Mouse (Mus musculus): ENCODE data around the gene Gabarapl2. TPM values are rescaled to one million over a fixed set of nuclear protein-coding genes. Genes with fewer than 3 reads are reported as not detected.

Gabarapl2 gene
- polyA plus RNA-seq, 1 experiment from 2014 or later: 213 TPM

GRCm38 (mm10) chr8:111924976-111925375 is 15.5 kb upstream of the Gabarapl2 start:
- H3K9ac ChIP-seq (ENCODE audit: low read length): no peak overlapping the region
- H3K9me3 ChIP-seq (ENCODE audit: control insufficient read depth, low read length): no peaks in the 10 kb centered on the region
- no peak overlapping the region for H3K27ac ChIP-seq (replicated peaks in 1 of 2; ENCODE audit: control insufficient read depth in 1 of 2, insufficient read depth in 1 of 2, low read depth in 2 of 2, low read length in 2 of 2)
- ATAC-seq (ENCODE audit: insufficient number of reproducible peaks, insufficient read depth, low FRiP score, low read depth): no peak
- H3K4me1 ChIP-seq (ENCODE audit: control insufficient read depth in 2 of 2, insufficient read depth in 2 of 2, low read length in 2 of 2): peaks cover 3 to 6% of the 10 kb centered on the region in 2 experiments; a peak in 3 of 4 replicates
- no peak overlapping the region for H3K4me2 ChIP-seq (ENCODE audit: low read length)
- WGBS: 24% methylated on average over 7 of the region's 7 CpGs
- H3K27me3 ChIP-seq (ENCODE audit: control insufficient read depth, insufficient read depth, low read length): no peaks in the 10 kb centered on the region
- no peak overlapping the region for H3K4me3 ChIP-seq (ENCODE audit: control insufficient read depth in 1 of 2, insufficient read depth in 1 of 2, low read depth in 1 of 2, low read length in 2 of 2)
- H3K36me3 ChIP-seq (ENCODE audit: control insufficient read depth, insufficient read depth, low read length): no peaks in the 10 kb centered on the region

DNA sequence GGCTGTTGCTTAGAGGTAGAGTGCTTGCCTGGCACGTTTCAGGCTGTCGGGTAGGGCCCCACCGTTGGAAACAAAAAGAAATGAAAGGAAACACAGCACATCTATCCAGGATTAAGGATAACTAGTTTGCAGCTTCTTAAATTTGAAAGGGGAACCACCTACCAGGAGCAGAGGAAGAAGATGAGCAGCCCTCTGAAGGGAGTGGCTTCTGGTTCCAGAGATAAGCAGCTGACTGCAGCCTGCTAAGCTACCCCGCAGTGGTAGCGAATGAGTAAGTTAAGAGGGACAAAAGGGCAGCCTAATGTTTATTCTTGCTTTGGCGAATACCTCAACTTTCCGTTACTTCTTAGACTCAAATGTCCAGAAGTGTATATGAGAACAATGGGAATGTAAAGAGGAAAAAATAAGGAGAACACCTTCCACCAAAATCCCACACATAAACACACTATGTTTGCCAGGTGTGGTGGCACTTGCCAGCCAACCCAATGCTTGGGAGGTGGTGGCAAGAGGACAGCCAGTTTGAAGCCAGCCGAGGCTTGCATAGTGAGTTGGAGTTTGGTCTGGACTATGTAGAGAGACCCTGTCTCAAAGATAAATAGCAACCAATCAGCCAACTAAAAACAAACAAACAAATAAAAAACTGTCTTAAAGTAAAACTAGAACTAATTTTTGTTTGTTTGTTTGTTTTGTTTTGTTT is 10.7 kb upstream of the Gabarapl2 start:
- Histone ChIP-seq H3K4me1 (ENCODE audit: control insufficient read depth in 2 of 2, insufficient read depth in 2 of 2, low read length in 2 of 2) (peaks cover 0 to 10% of the 10 kb centered on the region in 2 experiments; a peak in 3 of 4 replicates), H3K4me2 (ENCODE audit: low read length) (no peak overlapping the region), H3K36me3 (ENCODE audit: control insufficient read depth, insufficient read depth, low read length) (no peaks in the 10 kb centered on the region), H3K27me3 (ENCODE audit: control insufficient read depth, insufficient read depth, low read length) (no peaks in the 10 kb centered on the region), H3K27ac (replicated peaks in 1 of 2; ENCODE audit: control insufficient read depth in 1 of 2, insufficient read depth in 1 of 2, low read depth in 2 of 2, low read length in 2 of 2) (no peak overlapping the region), H3K9ac (ENCODE audit: low read length) (no peak overlapping the region), H3K9me3 (ENCODE audit: control insufficient read depth, low read length) (no peaks in the 10 kb centered on the region), H3K4me3 (ENCODE audit: control insufficient read depth in 1 of 2, insufficient read depth in 1 of 2, low read depth in 1 of 2, low read length in 2 of 2) (no peak overlapping the region)
- WGBS: 40% methylated on average over 8 of the region's 8 CpGs
- ATAC-seq (ENCODE audit: insufficient number of reproducible peaks, insufficient read depth, low FRiP score, low read depth): no peak

GRCm38 (mm10) chr8:111931721-111932120 is 8.8 kb upstream of the Gabarapl2 start:
- Histone ChIP-seq H3K36me3 (ENCODE audit: control insufficient read depth, insufficient read depth, low read length) (no peaks in the 10 kb centered on the region), H3K27me3 (ENCODE audit: control insufficient read depth, insufficient read depth, low read length) (no peaks in the 10 kb centered on the region), H3K27ac (replicated peaks in 1 of 2; ENCODE audit: control insufficient read depth in 1 of 2, insufficient read depth in 1 of 2, low read depth in 2 of 2, low read length in 2 of 2) (no peak overlapping the region), H3K4me1 (ENCODE audit: control insufficient read depth in 2 of 2, insufficient read depth in 2 of 2, low read length in 2 of 2) (peaks cover 0 to 5% of the 10 kb centered on the region in 2 experiments; a peak in 2 of 4 replicates), H3K4me2 (ENCODE audit: low read length) (no peak overlapping the region), H3K9me3 (ENCODE audit: control insufficient read depth, low read length) (no peaks in the 10 kb centered on the region), H3K4me3 (ENCODE audit: control insufficient read depth in 1 of 2, insufficient read depth in 1 of 2, low read depth in 1 of 2, low read length in 2 of 2) (no peak overlapping the region), H3K9ac (ENCODE audit: low read length) (no peak overlapping the region)
- no peak for ATAC-seq (ENCODE audit: insufficient number of reproducible peaks, insufficient read depth, low FRiP score, low read depth)
- WGBS: 83% methylated on average over 16 of the region's 16 CpGs

DNA sequence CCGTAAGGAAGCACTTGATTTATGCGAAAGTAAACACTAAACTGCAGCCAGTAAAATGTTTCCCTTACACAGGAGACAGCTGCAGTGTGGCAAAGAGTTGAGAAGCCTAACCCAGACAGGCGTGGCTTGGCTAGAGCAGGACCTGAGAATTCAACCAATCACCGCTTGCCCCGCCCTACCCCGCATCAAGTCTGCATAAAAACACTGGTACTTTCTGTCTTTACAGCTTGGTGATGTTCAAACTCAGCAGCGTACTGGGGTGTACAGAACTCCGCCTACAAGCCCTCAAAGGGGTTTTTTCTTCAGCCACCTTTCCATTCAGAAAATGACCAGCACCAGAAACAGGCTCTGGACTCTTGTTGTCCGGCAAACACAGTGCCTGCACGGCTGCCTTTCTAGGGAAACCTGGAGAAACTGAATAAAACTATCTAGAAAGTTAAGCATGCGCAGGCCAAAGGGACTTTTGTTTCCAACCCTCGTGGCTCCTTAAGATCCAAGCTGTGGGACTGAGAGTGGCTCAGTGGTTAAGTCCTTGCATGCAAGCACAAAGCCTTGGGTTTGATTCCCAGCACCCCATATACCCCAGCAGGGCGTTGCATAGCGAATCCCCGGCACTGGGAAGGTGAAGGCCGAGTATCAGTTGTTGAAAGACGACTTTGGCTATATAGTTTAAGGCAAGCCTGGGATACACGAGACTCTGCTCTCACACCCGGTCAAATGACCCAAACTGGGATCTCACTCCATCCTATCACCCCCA is 7.7 kb upstream of the Gabarapl2 start:
- no peaks in the 10 kb centered on the region for H3K9me3 ChIP-seq (ENCODE audit: control insufficient read depth, low read length)
- H3K27ac ChIP-seq (replicated peaks in 1 of 2; ENCODE audit: control insufficient read depth in 1 of 2, insufficient read depth in 1 of 2, low read depth in 2 of 2, low read length in 2 of 2): no peak overlapping the region
- 36% methylated on average over 19 of the region's 19 CpGs for WGBS
- H3K9ac ChIP-seq (ENCODE audit: low read length): peak overlapping the region; percentile 75
- no peaks in the 10 kb centered on the region for H3K27me3 ChIP-seq (ENCODE audit: control insufficient read depth, insufficient read depth, low read length)
- H3K4me2 ChIP-seq (ENCODE audit: low read length): peak overlapping the region; percentile 98
- ATAC-seq (ENCODE audit: insufficient number of reproducible peaks, insufficient read depth, low FRiP score, low read depth): no peak
- no peaks in the 10 kb centered on the region for H3K36me3 ChIP-seq (ENCODE audit: control insufficient read depth, insufficient read depth, low read length)
- peak overlapping the region; percentile 69 to 75 for H3K4me3 ChIP-seq (ENCODE audit: control insufficient read depth in 1 of 2, insufficient read depth in 1 of 2, low read depth in 1 of 2, low read length in 2 of 2)
- peaks cover 0 to 5% of the 10 kb centered on the region in 2 experiments; a peak in 2 of 4 replicates for H3K4me1 ChIP-seq (ENCODE audit: control insufficient read depth in 2 of 2, insufficient read depth in 2 of 2, low read length in 2 of 2)

DNA sequence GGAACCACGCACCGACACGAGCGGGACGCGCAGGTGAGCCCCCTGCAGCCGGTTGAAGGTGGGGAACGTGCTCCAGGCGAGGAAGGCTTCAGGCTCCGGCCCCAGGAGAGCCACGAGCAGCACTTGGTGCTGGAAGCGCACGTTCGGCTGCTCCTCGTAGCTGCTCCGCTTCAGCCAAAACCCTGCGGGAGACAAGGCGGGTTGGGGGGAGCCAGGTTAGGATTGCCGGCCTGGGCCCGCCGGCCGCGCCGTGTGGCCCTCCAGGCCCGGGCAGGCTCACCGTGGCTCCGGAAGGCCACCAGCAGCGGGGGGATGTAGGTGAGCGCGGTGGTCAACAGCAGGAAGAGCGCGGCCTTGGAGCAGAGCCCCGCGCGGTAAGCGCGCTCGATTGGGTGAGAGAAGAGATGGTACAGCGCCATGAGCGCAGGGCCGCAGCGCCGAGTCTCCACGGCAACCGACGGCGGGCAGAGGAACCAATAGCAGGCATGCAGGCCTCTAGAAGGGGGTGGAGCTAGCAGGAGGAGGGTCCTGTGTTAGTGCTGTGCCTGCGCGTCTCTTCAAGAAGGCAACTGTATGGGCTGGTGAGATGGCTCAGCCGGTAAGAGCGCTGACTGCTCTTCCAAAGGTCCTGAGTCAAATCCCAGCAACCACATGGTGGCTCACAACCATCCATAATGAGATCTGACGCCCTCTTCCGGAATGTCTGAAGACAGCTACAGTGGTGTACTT is 7.0 kb upstream of the Gabarapl2 start, which contains the start of gene Tmem231:
Tmem231 (minus strand) TSS at position 534 of the 729 bp plus-strand sequence.
- peak within 1 kb of the TSS; percentile 75 for H3K9ac ChIP-seq (ENCODE audit: low read length)
- peaks cover 0 to 5% of the 10 kb centered on the region in 2 experiments; a peak in 2 of 4 replicates for H3K4me1 ChIP-seq (ENCODE audit: control insufficient read depth in 2 of 2, insufficient read depth in 2 of 2, low read length in 2 of 2)
- WGBS: under 1% methylated on average over 52 of the region's 53 CpGs
- peak within 1 kb of the TSS; percentile 98 for H3K4me2 ChIP-seq (ENCODE audit: low read length)
- H3K27ac ChIP-seq (replicated peaks in 1 of 2; ENCODE audit: control insufficient read depth in 1 of 2, insufficient read depth in 1 of 2, low read depth in 2 of 2, low read length in 2 of 2): no peak within 1 kb of the TSS; a peak in 1 of 4 replicates
- H3K9me3 ChIP-seq (ENCODE audit: control insufficient read depth, low read length): no peaks in the 10 kb centered on the region
- H3K4me3 ChIP-seq (ENCODE audit: control insufficient read depth in 1 of 2, insufficient read depth in 1 of 2, low read depth in 1 of 2, low read length in 2 of 2): peak within 1 kb of the TSS; percentile 69 to 75
- H3K27me3 ChIP-seq (ENCODE audit: control insufficient read depth, insufficient read depth, low read length): no peaks in the 10 kb centered on the region
- no peaks in the 10 kb centered on the region for H3K36me3 ChIP-seq (ENCODE audit: control insufficient read depth, insufficient read depth, low read length)
- ATAC-seq (ENCODE audit: insufficient number of reproducible peaks, insufficient read depth, low FRiP score, low read depth): peak; percentile 98

DNA sequence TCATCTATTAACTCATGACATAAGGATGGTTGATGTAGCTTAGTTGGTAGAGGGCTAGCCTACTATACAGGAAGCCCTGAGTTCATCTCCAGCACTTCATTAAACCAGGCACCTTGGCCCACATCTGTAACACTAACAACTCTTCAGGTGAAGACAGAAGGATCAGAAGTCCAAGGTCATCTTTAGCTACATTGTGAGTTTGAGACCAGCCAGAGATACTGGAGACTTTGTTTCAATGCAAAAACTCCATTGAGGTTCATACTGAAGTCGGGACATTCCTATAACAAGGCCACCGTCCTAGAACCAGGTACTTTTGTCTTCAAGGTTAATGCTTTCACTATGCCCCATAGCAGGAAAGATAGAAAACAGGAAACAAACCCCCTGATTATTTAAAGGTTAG is 6.3 kb upstream of the Gabarapl2 start:
- H3K27me3 ChIP-seq (ENCODE audit: control insufficient read depth, insufficient read depth, low read length): no peaks in the 10 kb centered on the region
- WGBS: 83% methylated on average over 2 of the region's 2 CpGs
- H3K27ac ChIP-seq (replicated peaks in 1 of 2; ENCODE audit: control insufficient read depth in 1 of 2, insufficient read depth in 1 of 2, low read depth in 2 of 2, low read length in 2 of 2): no peak overlapping the region
- no peak overlapping the region for H3K4me3 ChIP-seq (ENCODE audit: control insufficient read depth in 1 of 2, insufficient read depth in 1 of 2, low read depth in 1 of 2, low read length in 2 of 2)
- H3K36me3 ChIP-seq (ENCODE audit: control insufficient read depth, insufficient read depth, low read length): no peaks in the 10 kb centered on the region
- H3K4me1 ChIP-seq (ENCODE audit: control insufficient read depth in 2 of 2, insufficient read depth in 2 of 2, low read length in 2 of 2): peaks cover 0 to 5% of the 10 kb centered on the region in 2 experiments; a peak in 2 of 4 replicates
- no peaks in the 10 kb centered on the region for H3K9me3 ChIP-seq (ENCODE audit: control insufficient read depth, low read length)
- no peak for ATAC-seq (ENCODE audit: insufficient number of reproducible peaks, insufficient read depth, low FRiP score, low read depth)
- no peak overlapping the region for H3K9ac ChIP-seq (ENCODE audit: low read length)
- peak overlapping the region; percentile 98 for H3K4me2 ChIP-seq (ENCODE audit: low read length)

GRCm38 (mm10) chr8:111937184-111937583 is 3.3 kb upstream of the Gabarapl2 start:
- Histone ChIP-seq H3K27me3 (ENCODE audit: control insufficient read depth, insufficient read depth, low read length) (no peaks in the 10 kb centered on the region), H3K27ac (replicated peaks in 1 of 2; ENCODE audit: control insufficient read depth in 1 of 2, insufficient read depth in 1 of 2, low read depth in 2 of 2, low read length in 2 of 2) (no peak overlapping the region), H3K4me2 (ENCODE audit: low read length) (no peak overlapping the region), H3K4me3 (ENCODE audit: control insufficient read depth in 1 of 2, insufficient read depth in 1 of 2, low read depth in 1 of 2, low read length in 2 of 2) (no peak overlapping the region), H3K36me3 (ENCODE audit: control insufficient read depth, insufficient read depth, low read length) (0 out of 2 replicates have a peak, but pooled peaks cover 1% of the 10 kb centered on the region), H3K9me3 (ENCODE audit: control insufficient read depth, low read length) (no peaks in the 10 kb centered on the region), H3K4me1 (ENCODE audit: control insufficient read depth in 2 of 2, insufficient read depth in 2 of 2, low read length in 2 of 2) (peaks cover 7 to 22% of the 10 kb centered on the region in 2 experiments), H3K9ac (ENCODE audit: low read length) (no peak overlapping the region)
- WGBS: 65% methylated on average over 3 of the region's 3 CpGs
- no peak for ATAC-seq (ENCODE audit: insufficient number of reproducible peaks, insufficient read depth, low FRiP score, low read depth)
